Mouse (Mus musculus) neural tube, embryonic 15.5 days (tissue): ENCODE data around the gene Slc4a10. TPM values are rescaled to one million over a fixed set of nuclear protein-coding genes. Genes with fewer than 3 reads are reported as not detected.

Experiments
- ATAC-seq: fragments of 200-750 bp; cut with Nextera tagmentation; 2 replicates; pipeline ENCODE4 v1.8.0; 2017; ENCODE audit warnings: mild to moderate bottlenecking, moderate TSS enrichment, moderate library complexity; ENCODE audit not compliant: low FRiP score
- H3K27ac ChIP-seq: fragments of 300-500 bp; sonication (generic); replicated peaks from 2 replicates; pipeline ENCODE4 v1.5.1; 2015; ENCODE audit warnings: mild to moderate bottlenecking, inconsistent platforms
- H3K27me3 ChIP-seq: fragments of 300-500 bp; sonication (generic); replicated peaks from 2 replicates; pipeline ENCODE4 v1.6.1; 2015; ENCODE audit warnings: inconsistent platforms
- H3K36me3 ChIP-seq: fragments of 300-500 bp; sonication (generic); 2 replicates; pipeline ENCODE4 v1.6.1; 2015; ENCODE audit warnings: inconsistent platforms
- H3K4me1 ChIP-seq: fragments of 300-500 bp; sonication (generic); 2 replicates; pipeline ENCODE4 v1.6.1; 2015; ENCODE audit warnings: inconsistent platforms
- H3K4me2 ChIP-seq: fragments of 300-500 bp; sonication (generic); 2 replicates; pipeline ENCODE4 v1.6.1; 2015; ENCODE audit warnings: inconsistent platforms, mild to moderate bottlenecking, moderate library complexity
- H3K4me3 ChIP-seq: fragments of 300-500 bp; sonication (generic); replicated peaks from 2 replicates; pipeline ENCODE4 v1.5.1; 2015; ENCODE audit warnings: mild to moderate bottlenecking, inconsistent platforms
- H3K9ac ChIP-seq: fragments of 300-500 bp; sonication (generic); replicated peaks from 2 replicates; pipeline ENCODE4 v1.6.1; 2015; ENCODE audit warnings: mild to moderate bottlenecking, inconsistent platforms
- H3K9me3 ChIP-seq: fragments of 300-500 bp; sonication (generic); replicated peaks from 2 replicates; pipeline ENCODE4 v1.6.1; 2016; ENCODE audit warnings: inconsistent platforms
- WGBS: fragments of 180-500 bp; shearing (Covaris S2); methylation state at CpG from one replicate; pipeline ENCODE4 v1.1.7; 2015; ENCODE audit warnings: mixed read lengths; 5-methylcytosine and 5-hydroxymethylcytosine counted together
- polyA plus RNA-seq: library from polyadenylated mRNA; unstranded; fragments of >200 nt; fragmentation: Nextera tagmentation; extraction: Ambion mirVana; gene quantifications from 2 replicates; pipeline ENCODE4 v1.2.1, GENCODE M21; 2015

The Slc4a10 gene
- polyA plus RNA-seq, 1 experiment from 2014 or later, result 20.8 TPM

DNA sequence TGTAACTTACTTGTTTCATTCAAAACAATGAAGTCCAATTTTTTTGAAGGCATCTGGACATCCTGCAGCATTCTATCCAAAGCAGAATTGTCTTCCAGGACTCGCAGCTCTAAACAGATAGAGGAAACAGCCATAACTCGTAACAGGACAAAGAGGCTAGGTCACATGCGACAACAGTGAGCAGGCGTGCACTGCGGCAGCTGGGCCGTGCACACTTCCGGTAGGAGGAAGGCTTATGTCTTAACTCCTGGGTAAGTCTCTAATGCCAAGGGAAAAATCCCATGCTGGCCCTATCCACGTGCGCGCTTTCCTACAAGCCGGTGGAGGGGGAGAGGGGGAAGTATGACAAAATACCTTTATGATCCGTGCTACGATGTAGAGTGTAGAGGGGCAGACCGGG, 310.3 kb downstream of the Slc4a10 start:
- H3K27me3 ChIP-seq, result no peaks in the 10 kb centered on the region
- no peaks in the 10 kb centered on the region for H3K36me3 ChIP-seq
- no peaks in the 10 kb centered on the region for H3K4me1 ChIP-seq
- no peak for ATAC-seq
- WGBS, result 80% methylated on average over 14 of the region's 14 CpGs
- no peaks in the 10 kb centered on the region for H3K9me3 ChIP-seq
- H3K27ac ChIP-seq, result no peak overlapping the region
- H3K9ac ChIP-seq, result no peak overlapping the region
- H3K4me2 ChIP-seq, result no peak overlapping the region
- H3K4me3 ChIP-seq, result no peak overlapping the region

DNA sequence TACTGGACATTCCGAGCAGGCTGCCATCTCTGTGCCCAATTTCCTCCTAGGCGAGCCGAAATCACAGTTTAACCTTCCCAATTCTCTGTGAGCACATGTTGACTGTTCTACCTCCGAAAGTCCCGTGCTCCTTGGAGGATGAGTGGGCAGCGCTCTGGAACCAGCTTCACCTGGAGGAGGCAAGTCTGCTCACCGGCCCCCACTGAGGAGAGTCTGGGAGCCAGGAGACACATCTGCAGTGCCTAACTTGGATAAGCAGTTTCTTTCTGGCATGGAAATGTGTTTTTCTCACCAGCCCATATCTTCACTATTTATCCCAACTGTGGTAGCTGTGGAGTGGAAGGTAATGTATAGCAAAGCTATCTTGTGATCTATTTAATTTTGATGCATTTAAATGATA, 311.0 kb downstream of the Slc4a10 start:
- no peaks in the 10 kb centered on the region for H3K36me3 ChIP-seq
- H3K4me1 ChIP-seq, result no peaks in the 10 kb centered on the region
- no peak overlapping the region for H3K27ac ChIP-seq
- ATAC-seq, result no peak
- no peak overlapping the region for H3K9ac ChIP-seq
- no peaks in the 10 kb centered on the region for H3K9me3 ChIP-seq
- no peak overlapping the region for H3K4me3 ChIP-seq
- H3K4me2 ChIP-seq, result no peak overlapping the region
- 93% methylated on average over 7 of the region's 7 CpGs for WGBS
- no peaks in the 10 kb centered on the region for H3K27me3 ChIP-seq

DNA sequence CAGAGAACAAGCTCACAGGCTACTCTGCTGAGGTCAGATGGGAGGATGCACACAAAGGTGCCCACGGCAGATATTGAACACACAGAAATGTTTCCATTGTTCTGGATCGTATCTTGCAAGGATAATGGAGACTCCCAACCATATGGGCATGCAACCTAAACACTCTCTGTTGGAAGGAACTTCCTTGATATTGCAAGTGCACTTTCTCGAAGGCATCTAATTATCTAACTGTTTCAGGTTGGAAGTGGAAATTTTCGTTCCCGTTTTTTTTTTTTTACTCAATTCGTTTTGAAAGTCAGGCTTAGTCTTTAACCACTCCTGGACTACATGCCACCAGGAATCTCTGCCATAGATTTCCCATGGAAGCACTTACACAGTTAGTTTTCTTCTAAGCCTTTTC, 314.6 kb downstream of the Slc4a10 start:
- Histone ChIP-seq H3K9me3 (no peaks in the 10 kb centered on the region), H3K36me3 (no peaks in the 10 kb centered on the region), H3K4me3 (no peak overlapping the region), H3K27me3 (no peaks in the 10 kb centered on the region), H3K27ac (no peak overlapping the region), H3K4me1 (no peaks in the 10 kb centered on the region), H3K9ac (no peak overlapping the region), H3K4me2 (no peak overlapping the region)
- WGBS, result 85% methylated on average over 6 of the region's 6 CpGs
- ATAC-seq, result no peak

DNA sequence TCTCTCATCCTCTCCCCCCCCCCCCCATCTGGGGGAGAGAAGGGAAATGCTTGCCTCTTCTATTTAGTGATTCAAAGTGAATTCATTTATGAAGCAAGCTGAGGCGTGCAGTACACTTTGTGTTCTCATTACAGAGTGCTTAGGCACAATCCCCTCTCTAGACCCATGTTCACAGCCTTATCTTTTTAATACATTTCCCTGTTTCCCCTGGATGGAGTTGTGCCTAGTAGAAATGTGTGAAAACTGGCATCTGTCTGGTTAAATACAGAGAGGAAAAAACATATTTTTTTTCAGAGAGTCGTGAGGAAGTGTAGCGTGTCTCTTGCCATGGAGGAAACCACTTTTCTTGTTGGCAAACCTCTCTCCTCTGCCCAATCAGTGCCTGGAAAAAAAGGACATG, 315.3 kb downstream of the Slc4a10 start:
- H3K27me3 ChIP-seq, result no peaks in the 10 kb centered on the region

DNA sequence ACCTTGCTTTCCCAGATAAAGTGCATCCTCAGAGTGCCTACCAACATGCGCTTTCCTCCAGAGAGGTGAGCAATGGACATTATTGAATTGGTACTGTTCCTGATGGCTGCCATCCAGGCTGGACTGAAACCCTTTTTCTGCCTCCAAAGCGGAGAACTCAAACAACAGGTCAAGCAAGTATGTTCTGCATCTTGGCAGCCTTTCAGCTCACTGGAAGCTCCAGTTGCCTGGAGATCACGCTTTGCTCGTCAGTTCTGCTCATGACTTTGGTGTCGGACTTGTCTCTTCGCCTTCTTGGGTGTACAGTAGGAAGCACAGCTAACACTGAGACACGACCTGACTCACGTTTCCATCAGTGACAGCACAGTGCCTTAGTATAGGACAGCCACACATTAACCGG, 315.9 kb downstream of the Slc4a10 start:
- no peak for ATAC-seq

More for the DNA sequence above, 315.3 kb downstream of the Slc4a10 start:
- no peak overlapping the region for H3K27ac ChIP-seq
- no peaks in the 10 kb centered on the region for H3K9me3 ChIP-seq
- ATAC-seq, result no peak
- H3K9ac ChIP-seq, result no peak overlapping the region
- 84% methylated on average over 3 of the region's 3 CpGs for WGBS
- H3K36me3 ChIP-seq, result no peaks in the 10 kb centered on the region
- no peak overlapping the region for H3K4me2 ChIP-seq
- H3K4me1 ChIP-seq, result no peaks in the 10 kb centered on the region
- no peak overlapping the region for H3K4me3 ChIP-seq

DNA sequence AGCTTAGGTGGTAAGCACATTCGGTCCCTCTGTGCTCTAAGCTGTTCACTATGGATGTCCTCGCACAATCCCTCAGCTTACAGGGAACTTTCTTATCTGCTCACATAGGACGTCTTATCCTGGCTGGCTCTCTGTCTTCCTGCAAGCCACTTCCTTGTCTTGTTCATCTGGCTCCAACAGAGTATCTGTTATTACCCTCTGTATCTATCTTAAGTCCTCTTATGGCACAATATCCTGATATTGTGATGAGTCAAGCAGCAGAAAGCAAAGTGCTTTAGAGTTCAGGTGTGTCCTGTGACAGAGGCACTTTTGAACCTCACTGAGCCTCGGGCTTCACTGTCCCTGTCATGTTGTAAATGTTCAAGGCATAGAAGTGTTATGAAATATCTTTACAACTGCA, 317.3 kb downstream of the Slc4a10 start:
- H3K27me3 ChIP-seq, result no peaks in the 10 kb centered on the region
- H3K4me2 ChIP-seq, result no peak overlapping the region
- H3K27ac ChIP-seq, result no peak overlapping the region
- no peak overlapping the region for H3K9ac ChIP-seq
- WGBS, result 90% methylated on average over 4 of the region's 4 CpGs
- no peaks in the 10 kb centered on the region for H3K36me3 ChIP-seq
- no peak for ATAC-seq
- no peaks in the 10 kb centered on the region for H3K4me1 ChIP-seq
- H3K9me3 ChIP-seq, result no peaks in the 10 kb centered on the region
- no peak overlapping the region for H3K4me3 ChIP-seq

More for the DNA sequence above, 315.9 kb downstream of the Slc4a10 start:
- Histone ChIP-seq H3K4me2 (no peak overlapping the region), H3K27me3 (no peaks in the 10 kb centered on the region), H3K9ac (no peak overlapping the region), H3K27ac (no peak overlapping the region), H3K4me1 (no peaks in the 10 kb centered on the region), H3K4me3 (no peak overlapping the region), H3K9me3 (no peaks in the 10 kb centered on the region), H3K36me3 (no peaks in the 10 kb centered on the region)
- 90% methylated on average over 9 of the region's 9 CpGs for WGBS

DNA sequence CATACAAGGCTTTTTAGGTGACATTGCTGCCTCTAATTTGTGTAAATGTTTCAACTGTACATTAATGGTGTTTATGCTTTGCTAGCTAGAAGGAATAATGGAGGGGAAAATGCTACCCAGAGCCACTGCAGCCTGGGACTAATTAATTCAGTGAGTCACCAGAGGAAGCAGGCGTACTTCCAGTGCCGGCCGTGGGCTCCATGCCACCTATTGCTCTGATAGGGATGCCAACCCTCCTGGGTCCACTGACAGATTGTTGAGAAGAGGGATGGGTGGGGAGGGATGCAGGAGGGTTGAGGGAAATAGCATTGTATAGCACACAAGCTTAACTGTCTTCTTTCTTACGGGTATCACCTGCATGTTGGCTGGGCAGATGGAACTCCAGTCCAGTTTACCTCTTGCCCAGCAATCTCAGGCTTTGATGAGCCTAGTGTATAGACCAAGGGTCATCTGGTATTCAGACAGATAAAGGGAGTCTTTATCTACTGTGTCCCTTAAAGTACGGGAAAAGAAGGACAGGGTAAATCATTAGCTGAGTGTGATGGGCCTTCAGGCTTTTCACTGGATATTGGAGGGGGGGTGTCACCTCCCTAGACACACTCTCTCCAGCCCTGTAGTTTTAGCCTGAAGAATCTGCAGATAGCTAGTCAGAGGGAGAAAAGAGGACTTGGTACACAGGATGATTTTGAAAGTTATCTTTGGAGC, 322.2 kb downstream of the Slc4a10 start:
- Histone ChIP-seq H3K9me3 (no peaks in the 10 kb centered on the region), H3K9ac (no peak overlapping the region), H3K4me3 (no peak overlapping the region), H3K27me3 (no peaks in the 10 kb centered on the region), H3K4me1 (no peaks in the 10 kb centered on the region), H3K4me2 (no peak overlapping the region), H3K27ac (no peak overlapping the region), H3K36me3 (no peaks in the 10 kb centered on the region)
- WGBS, result 58% methylated on average over 5 of the region's 5 CpGs
- ATAC-seq, result no peak

DNA sequence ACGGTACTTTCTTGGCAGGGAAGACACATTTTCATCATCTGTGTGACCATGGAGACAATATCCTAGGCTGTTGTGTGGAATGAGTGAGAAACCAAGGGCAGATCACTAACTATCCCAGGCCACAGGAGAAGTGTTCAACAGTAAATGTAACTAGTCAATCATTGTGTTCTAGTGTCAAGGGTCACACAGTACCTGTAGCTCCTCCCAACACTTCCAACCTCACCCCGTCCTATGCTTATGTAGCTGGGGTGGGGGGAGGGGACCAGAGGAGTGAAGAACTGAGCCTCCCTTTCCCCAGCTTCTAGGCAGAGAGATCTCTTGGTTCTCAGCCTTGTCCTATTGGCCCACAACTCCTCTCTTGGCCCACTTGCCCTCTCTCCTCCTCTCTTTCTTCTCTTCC, 323.8 kb downstream of the Slc4a10 start:
- no peak for ATAC-seq
- no peak overlapping the region for H3K27ac ChIP-seq
- H3K27me3 ChIP-seq, result no peaks in the 10 kb centered on the region
- no peaks in the 10 kb centered on the region for H3K4me1 ChIP-seq
- no peak overlapping the region for H3K4me3 ChIP-seq
- no peaks in the 10 kb centered on the region for H3K9me3 ChIP-seq
- H3K4me2 ChIP-seq, result no peak overlapping the region
- H3K9ac ChIP-seq, result no peak overlapping the region
- WGBS, result 80% methylated on average over 2 of the region's 2 CpGs
- no peaks in the 10 kb centered on the region for H3K36me3 ChIP-seq

DNA sequence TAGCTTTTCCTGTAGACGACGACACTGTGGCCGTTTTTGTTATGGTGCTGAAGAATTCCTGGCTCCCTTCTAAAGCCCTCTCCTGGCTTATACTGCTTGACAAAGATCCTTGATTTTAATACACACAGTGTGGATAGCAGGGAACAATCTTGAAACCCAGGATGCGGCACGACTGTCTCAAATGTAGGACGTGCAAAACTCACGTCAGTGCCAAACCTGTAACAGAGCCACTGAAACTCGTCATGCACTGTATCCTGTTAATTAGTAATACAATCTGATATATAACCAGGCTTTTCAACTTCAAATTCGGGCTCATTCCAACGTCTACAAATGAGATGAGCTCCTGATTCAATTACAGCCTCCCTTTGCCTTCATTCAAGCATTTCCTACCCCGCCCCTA, 327.4 kb downstream of the Slc4a10 start:
- Histone ChIP-seq H3K9me3 (no peaks in the 10 kb centered on the region), H3K9ac (no peak overlapping the region), H3K36me3 (no peaks in the 10 kb centered on the region), H3K4me1 (no peaks in the 10 kb centered on the region), H3K4me3 (no peak overlapping the region), H3K4me2 (no peak overlapping the region), H3K27ac (no peak overlapping the region), H3K27me3 (no peaks in the 10 kb centered on the region)
- 85% methylated on average over 11 of the region's 11 CpGs for whole genome bisulfite sequencing
- ATAC-seq, result no peak

Other genes with a start within 250 kb of the Slc4a10 start
- gene Tbr1, start 243.5 kb upstream of the Slc4a10 start, polyA plus RNA-seq, result 0.06 and 0.13 TPM in 2 replicates